Mouse (Mus musculus) intestine, embryonic 15.5 days (tissue): ENCODE results near the gene Sprr2b. TPM values are rescaled to one million over a fixed set of nuclear protein-coding genes. Genes with fewer than 3 reads are reported as not detected.

Experiments
- ATAC-seq: fragments of 200-750 bp; cut with Nextera tagmentation; 2 replicates; pipeline ENCODE4 v1.8.0; 2017; ENCODE audit warnings: moderate TSS enrichment, moderate library complexity
- H3K27ac ChIP-seq: fragments of 300-500 bp; sonication (generic); 2 replicates; pipeline ENCODE4 v1.5.1; 2015; ENCODE audit warnings: mild to moderate bottlenecking, inconsistent platforms
- H3K27me3 ChIP-seq: fragments of 300-500 bp; sonication (generic); replicated peaks from 2 replicates; pipeline ENCODE4 v1.6.1; 2015; ENCODE audit warnings: inconsistent platforms
- H3K36me3 ChIP-seq: fragments of 300-500 bp; sonication (generic); 2 replicates; pipeline ENCODE4 v1.6.1; 2015; ENCODE audit warnings: inconsistent platforms
- H3K4me1 ChIP-seq: fragments of 300-500 bp; sonication (generic); replicated peaks from 2 replicates; pipeline ENCODE4 v1.6.1; 2015; ENCODE audit warnings: inconsistent platforms
- H3K4me2 ChIP-seq: fragments of 300-500 bp; sonication (generic); replicated peaks from 2 replicates; pipeline ENCODE4 v1.6.1; 2015; ENCODE audit warnings: mild to moderate bottlenecking, inconsistent platforms
- H3K4me3 ChIP-seq: fragments of 300-500 bp; sonication (generic); replicated peaks from 2 replicates; pipeline ENCODE4 v1.5.1; 2015; ENCODE audit warnings: inconsistent platforms
- H3K9ac ChIP-seq: fragments of 300-500 bp; sonication (generic); 2 replicates; pipeline ENCODE4 v1.6.1; 2015; ENCODE audit warnings: inconsistent platforms
- H3K9me3 ChIP-seq: fragments of 300-500 bp; sonication (generic); 2 replicates; pipeline ENCODE4 v1.6.1; 2016; ENCODE audit warnings: inconsistent platforms
- WGBS: fragments of 180-500 bp; shearing (Covaris S2); methylation state at CpG from one replicate; pipeline ENCODE4 v1.1.7; 2015; 5-methylcytosine and 5-hydroxymethylcytosine counted together
- polyA plus RNA-seq: library from polyadenylated mRNA; unstranded; fragments of >200 nt; fragmentation: Nextera tagmentation; extraction: Ambion mirVana; gene quantifications from 2 replicates; pipeline ENCODE4 v1.2.1, GENCODE M21; 2015

Gene Sprr2b
- polyA plus RNA-seq, 1 experiment from 2014 or later = not detected

GRCm38 (mm10) chr3:92361619-92362018, 45.2 kb downstream of the Sprr2b start:
- Histone ChIP-seq H3K9me3 (no peaks in the 10 kb centered on the region), H3K4me1 (no peaks in the 10 kb centered on the region), H3K36me3 (no peaks in the 10 kb centered on the region), H3K4me3 (no peak overlapping the region), H3K9ac (no peak overlapping the region), H3K27me3 (no peaks in the 10 kb centered on the region), H3K27ac (no peak overlapping the region), H3K4me2 (no peak overlapping the region)
- ATAC-seq = no peak

- Histone ChIP-seq H3K4me2 (no peak within 1 kb of the TSS), H3K36me3 (no peaks in the 10 kb centered on the region), H3K27ac (no peak within 1 kb of the TSS), H3K4me3 (no peak within 1 kb of the TSS), H3K4me1 (no peaks in the 10 kb centered on the region), H3K27me3 (no peaks in the 10 kb centered on the region), H3K9ac (no peak within 1 kb of the TSS), H3K9me3 (no peaks in the 10 kb centered on the region)
- 62% methylated on average over 3 of the region's 3 CpGs for WGBS
- ATAC-seq = no peak
Measured at GRCm38 (mm10) chr3:92364887-92365286, 48.5 kb downstream of the Sprr2b start, which contains the start of gene Sprr2f. Sprr2f (plus strand) TSS chr3:92365187.

Other genes with a start within 250 kb of the Sprr2b start
- gene Lor, start 233.5 kb upstream of the Sprr2b start, polyA plus RNA-seq = 0.21 and 0.23 TPM in 2 replicates
- gene Prr9, start 192.7 kb upstream of the Sprr2b start, polyA plus RNA-seq = not detected in 2 replicates
- not detected in 2 replicates for gene Lelp1, start 173.9 kb upstream of the Sprr2b start, polyA plus RNA-seq
- gene Sprr2a1, start 100.8 kb upstream of the Sprr2b start, polyA plus RNA-seq = 2.0 and 2.5 TPM in 2 replicates
- 82.8 and 107 TPM in 2 replicates for gene Sprr2a2, start 100.7 kb upstream of the Sprr2b start, polyA plus RNA-seq
- 10.6 and 12.8 TPM in 2 replicates for gene Sprr2a3, start 31.2 kb upstream of the Sprr2b start, polyA plus RNA-seq
- not detected in 2 replicates for gene Sprr2d, start 22.5 kb downstream of the Sprr2b start, polyA plus RNA-seq
- gene Sprr2e, start 35.5 kb downstream of the Sprr2b start, polyA plus RNA-seq = not detected in 2 replicates
- gene Sprr2f, start 48.6 kb downstream of the Sprr2b start, polyA plus RNA-seq = not detected in 2 replicates
- not detected in 2 replicates for gene Sprr2h, start 69.1 kb downstream of the Sprr2b start, polyA plus RNA-seq
- not detected in 2 replicates for gene Sprr2i, start 91.4 kb downstream of the Sprr2b start, polyA plus RNA-seq
- not detected in 2 replicates for gene Sprr2j-ps, start 101.5 kb downstream of the Sprr2b start, polyA plus RNA-seq
- 7.7 and 9.0 TPM in 2 replicates for gene Gm9774, start 112.8 kb downstream of the Sprr2b start, polyA plus RNA-seq
- not detected in 2 replicates for gene Sprr2k, start 116.0 kb downstream of the Sprr2b start, polyA plus RNA-seq
- gene Sprr1b, start 122.2 kb downstream of the Sprr2b start, polyA plus RNA-seq = 0.18 TPM in 1 of 2 replicates, not detected in the other
- not detected in 2 replicates for gene Sprr3, start 142.1 kb downstream of the Sprr2b start, polyA plus RNA-seq
- gene Sprr1a, start 169.3 kb downstream of the Sprr2b start, polyA plus RNA-seq = 1.1 and 1.2 TPM in 2 replicates
- gene Sprr4, start 183.9 kb downstream of the Sprr2b start, polyA plus RNA-seq = not detected in 2 replicates
- not detected in 2 replicates for gene 2310046K23Rik, start 217.9 kb downstream of the Sprr2b start, polyA plus RNA-seq